Mouse (Mus musculus) induced T-regulatory cell, adult 2 months (primary cell): ENCODE data around the gene Med1.

ENCODE experiments used
- DNase-seq: peaks from one replicate; pipeline ENCODE4 v3.0.0-alpha.2; 2012; ENCODE audit warnings: low read depth

The Med1 gene

DNA sequence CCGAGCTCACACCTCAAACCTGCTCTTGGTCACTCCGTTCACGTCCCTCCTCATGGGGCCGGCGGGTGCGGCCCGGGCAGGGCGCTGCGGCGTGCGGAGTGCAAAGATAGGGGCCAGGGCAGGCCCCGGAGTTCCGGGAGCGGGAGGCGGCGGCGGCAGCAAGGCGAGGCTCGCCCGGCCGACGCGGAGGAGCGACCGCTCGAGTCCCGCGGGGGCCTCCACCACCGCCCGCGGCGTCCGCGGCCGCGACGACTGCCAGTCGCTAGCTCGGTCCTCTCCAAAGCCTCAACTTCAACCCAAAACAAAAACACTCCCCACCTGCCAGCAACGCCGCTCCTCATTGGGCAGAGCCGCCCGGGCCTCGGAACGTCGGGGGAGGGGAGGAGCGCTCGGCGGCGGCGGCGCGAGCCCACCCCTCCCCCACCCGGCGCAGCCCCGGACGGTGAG, 43.8 kb downstream of the Med1 start:
- DNase-seq = peak; percentile 93

GRCm38 (mm10) chr11:98148551-98149301, 44.4 kb downstream of the Med1 start:
- peak; percentile 51 for DNase-seq

GRCm38 (mm10) chr11:98145856-98146255, 47.2 kb downstream of the Med1 start:
- no peak for DNase-seq

- DNase-seq = peak; percentile 54
Measured at GRCm38 (mm10) chr11:98142545-98142944, 50.5 kb downstream of the Med1 start.

- DNase-seq = no peak
Measured at GRCm38 (mm10) chr11:98138894-98139293, 54.2 kb downstream of the Med1 start.

GRCm38 (mm10) chr11:98137836-98138235, 55.3 kb downstream of the Med1 start:
- DNase-seq = no peak

GRCm38 (mm10) chr11:98134951-98135350, 58.1 kb downstream of the Med1 start:
- no peak for DNase-seq

DNA sequence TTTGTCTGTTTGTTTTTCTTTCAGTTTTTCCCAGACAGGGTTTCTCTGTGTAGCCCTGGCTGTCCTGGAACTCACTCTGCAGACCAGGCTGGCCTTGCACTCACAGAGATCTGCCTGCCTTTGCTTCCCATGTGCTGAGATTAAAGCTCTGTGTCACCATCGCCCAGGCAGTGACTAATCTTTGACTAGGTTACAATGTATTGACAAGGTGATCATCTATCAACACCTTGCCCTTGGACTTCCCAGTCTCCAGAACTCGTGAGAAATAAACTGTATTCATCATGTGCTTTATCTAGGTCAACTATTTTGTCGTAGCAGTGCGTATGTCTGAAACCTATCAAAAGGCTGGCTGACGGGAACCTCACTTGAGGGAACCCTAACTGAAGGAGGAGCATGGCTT, 69.7 kb downstream of the Med1 start:
- no peak for DNase-seq

DNA sequence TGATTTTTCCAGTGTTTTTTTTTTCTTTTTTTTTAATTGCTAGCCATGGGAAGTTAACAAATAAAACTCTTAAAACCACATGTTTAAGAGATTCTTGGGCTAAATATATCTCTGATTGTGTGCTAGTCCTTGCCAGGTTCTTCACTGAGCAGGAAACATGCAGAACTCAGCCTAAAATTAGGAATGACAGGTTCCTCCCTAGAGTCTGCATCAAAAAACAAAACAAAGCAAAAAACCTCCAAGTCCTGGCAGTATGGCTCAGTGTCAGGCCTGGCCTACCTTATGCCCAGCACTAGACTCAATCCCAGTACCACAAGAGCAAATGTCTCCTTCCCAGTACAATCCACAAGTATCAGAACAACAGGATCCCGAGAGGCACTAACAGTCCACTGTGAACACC, 78.7 kb downstream of the Med1 start:
- no peak for DNase-seq

DNA sequence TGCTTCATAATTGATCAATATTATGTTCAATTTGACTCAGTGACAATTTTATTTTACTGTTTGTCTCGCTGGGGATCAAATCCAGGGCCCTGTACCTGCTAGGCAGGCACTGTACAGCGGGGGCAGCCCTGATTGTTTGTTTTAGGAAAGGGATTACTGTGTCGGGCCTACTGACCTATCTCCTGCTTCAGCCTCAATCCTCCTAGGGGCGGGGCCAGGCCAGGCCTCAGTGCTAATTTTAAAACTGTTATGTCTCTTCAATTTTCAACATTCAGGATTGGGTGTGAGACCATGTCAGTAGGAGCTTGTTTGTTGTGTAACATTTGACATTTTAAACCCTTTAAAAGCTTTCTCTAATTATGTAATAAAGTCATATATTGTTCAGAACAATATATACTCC, 79.6 kb downstream of the Med1 start:
- DNase-seq = no peak

GRCm38 (mm10) chr11:98109706-98110105, 83.4 kb downstream of the Med1 start:
- no peak for DNase-seq
